ENCODE assay signal across 11 mouse cellular contexts in genomic region chr13:58475495-58475894, GRCm38 (mm10).
DNase-seq lines count a peak whose midpoint lies in the region; ATAC-seq lines count a peak whose summit lies in the region.
"Had no signal": no experiment of that assay in that cellular context is flagged by ENCODE, and none has a peak within 500 bp of the region (broad histone marks: within the 10 kb centered on the region; RNA-seq: fewer than 3 reads in every experiment).

No protein-coding gene starts in this region.

- no peaks in the 10 kb centered on the region for H3K9me3 ChIP-seq in heart, embryonic 10.5 days
- no peaks in the 10 kb centered on the region for H3K9me3 ChIP-seq in liver, embryonic 15.5 days (replicated peaks)

- peak overlapping the region; percentile 50; the same call in 1 of the 2 replicates for H3K4me2 ChIP-seq in liver, embryonic 15.5 days

- 38% methylated on average over 6 of the region's 6 CpGs for WGBS in heart, embryonic 10.5 days
- WGBS in liver, embryonic 15.5 days (ENCODE audit: insufficient replicate concordance), result 23% methylated on average over 6 of the region's 6 CpGs

- no peak overlapping the region for H3K4me3 ChIP-seq in heart, embryonic 10.5 days
- no peak overlapping the region for H3K4me3 ChIP-seq in liver, embryonic 15.5 days (replicated peaks)

- peak; percentile 92 for ATAC-seq in liver, embryonic 15.5 days (ENCODE audit: insufficient read depth)

- peak; percentile 84 for DNase-seq in heart, embryonic 10.5 days (ENCODE audit: low spot score)
- no peak for DNase-seq in heart, postnatal 14 days
- DNase-seq in B cell, adult 2 months, result peak; percentile 26 to 41
- DNase-seq in c-Kit-negative CD71-positive TER-119-positive erythroid progenitor cells, embryonic 14.5 days (ENCODE audit: low read depth, low spot score), result peak; percentile 56
- no peak for DNase-seq in left cerebral cortex, adult 9 months (ENCODE audit: low spot score in 2 of 2)
- DNase-seq in testis, postnatal 14 days (ENCODE audit: low spot score), result no peak
- DNase-seq in spleen, postnatal 10 days (ENCODE audit: low spot score in 2 of 2), result no peak
- DNase-seq: cerebellum, adult 9-11 months; kidney, adult 11 months; left cerebral cortex, postnatal 4 days had no signal

- no peak overlapping the region for H3K9ac ChIP-seq in liver, embryonic 15.5 days

- H3K36me3 ChIP-seq in heart, embryonic 10.5 days, result no peaks in the 10 kb centered on the region
- no peaks in the 10 kb centered on the region for H3K36me3 ChIP-seq in liver, embryonic 15.5 days (replicated peaks)

- H3K27me3 ChIP-seq in heart, embryonic 10.5 days (ENCODE audit: insufficient read depth, poor library complexity, severe bottlenecking), result peaks cover 19% of the 10 kb centered on the region
- peaks cover 43% of the 10 kb centered on the region for H3K27me3 ChIP-seq in liver, embryonic 15.5 days

- no peak overlapping the region for H3K27ac ChIP-seq in heart, embryonic 10.5 days
- peak overlapping the region; percentile 82 for H3K27ac ChIP-seq in liver, embryonic 15.5 days (replicated peaks)

- peaks cover 8% of the 10 kb centered on the region; the same call in 1 of the 2 replicates for H3K4me1 ChIP-seq in heart, embryonic 10.5 days
- H3K4me1 ChIP-seq in liver, embryonic 15.5 days (replicated peaks), result peaks cover 55% of the 10 kb centered on the region

- intact Hi-C loops in heart, postnatal 14 days (cut with DNase I), result no loop called here

Comparison
In these comparisons a context has a peak if more than half of its experiments do, and no peak if none do; other contexts are left out.
1. DNase-seq: peak in heart, embryonic 10.5 days (single experiment), B cell, adult 2 months (2 of 2) and c-Kit-negative CD71-positive TER-119-positive erythroid progenitor cells, embryonic 14.5 days (single experiment); none in heart, postnatal 14 days (0 of 2), left cerebral cortex, adult 9 months (0 of 2), testis, postnatal 14 days (single experiment) and spleen, postnatal 10 days (0 of 2).